Mouse (Mus musculus) spleen, adult 2 months (tissue): ENCODE measurements around the gene Cldn20.

Source experiments
- CTCF ChIP-seq: fragments of 200-500 bp; IDR thresholded peaks from 2 replicates; pipeline ENCODE4 v1.5.1; 2011; ENCODE audit warnings: mild to moderate bottlenecking, inconsistent platforms; ENCODE audit not compliant: insufficient read depth, insufficient read length, insufficient replicate concordance; ENCODE audit errors: extremely low read depth
- POLR2A ChIP-seq: fragments of 200-500 bp; IDR thresholded peaks from 2 replicates; pipeline ENCODE4 v1.6.1; 2011; ENCODE audit warnings: low read depth, low read length, inconsistent platforms

- TF ChIP-seq CTCF (no peak), POLR2A (no peak)
Observed at GRCm38 (mm10) chr17:3558356-3558870, 26.1 kb downstream of the Cldn20 start.
